Mouse (Mus musculus) myocyte (in vitro differentiated cells): ENCODE data around the gene Mprip.

Experiments used
- MAX ChIP-seq: IDR thresholded peaks from one replicate; pipeline ENCODE4 v1.6.1; 2011; ENCODE audit warnings: low read depth, mild to moderate bottlenecking, control low read depth
- POLR2A ChIP-seq: IDR thresholded peaks from one replicate; pipeline ENCODE4 v1.6.1; 2011; ENCODE audit warnings: low read depth, mild to moderate bottlenecking, control low read depth, moderate library complexity; ENCODE audit not compliant: insufficient read length
- POLR2AphosphoS2 ChIP-seq: IDR thresholded peaks from one replicate; pipeline ENCODE4 v1.6.1; 2011; ENCODE audit warnings: low read depth, control low read depth; ENCODE audit not compliant: insufficient read length
- REST ChIP-seq: IDR thresholded peaks from one replicate; pipeline ENCODE4 v1.6.1; 2011; ENCODE audit warnings: mild to moderate bottlenecking, control low read depth, moderate library complexity; ENCODE audit not compliant: insufficient read depth, insufficient read length
- TCF12 ChIP-seq: IDR thresholded peaks from one replicate; pipeline ENCODE4 v1.6.1; 2011; ENCODE audit warnings: mild to moderate bottlenecking, control low read depth; ENCODE audit not compliant: poor library complexity, insufficient read depth, severe bottlenecking

GRCm38 (mm10) chr11:59813276-59813675 lies 152.2 kb downstream of the Mprip start:
- TF ChIP-seq MAX (no peak), POLR2A (no peak), REST (no peak), TCF12 (no peak), POLR2AphosphoS2 (no peak)
